Mouse (Mus musculus) c-Kit-positive CD71-positive TER-119-negative erythroid progenitor cells, embryonic 14.5 days (primary cell): Measurements from ENCODE around the gene Gstm5.
"Not testable (repeated sequence)": the region's sequence is repeated elsewhere in the genome, so short reads cannot be mapped to it uniquely, and the experiment has no call there.

Experiments
- DNase-seq: peaks from one replicate; pipeline ENCODE4 v3.0.0-alpha.2; 2013; ENCODE audit warnings: low read depth

The Gstm5 gene

GRCm38 (mm10) chr3:107873335-107874251 is 22.0 kb upstream of the Gstm5 start:
- no peak for DNase-seq

GRCm38 (mm10) chr3:107875231-107875630 is 20.4 kb upstream of the Gstm5 start:
- DNase-seq = no peak

GRCm38 (mm10) chr3:107877005-107877404 is 18.6 kb upstream of the Gstm5 start, which contains the start of gene Eps8l3:
TSS of gene Eps8l3 (plus strand) at chr3:107877229.
- DNase-seq = no peak

GRCm38 (mm10) chr3:107877747-107878736 is 17.6 kb upstream of the Gstm5 start:
- no peak for DNase-seq

- no peak for DNase-seq
Measured at GRCm38 (mm10) chr3:107887674-107888495, 7.7 kb upstream of the Gstm5 start.

- DNase-seq = not testable (repeated sequence)
Measured at GRCm38 (mm10) chr3:107889236-107889635, 6.4 kb upstream of the Gstm5 start.

- peak; percentile 40 for DNase-seq
Measured at GRCm38 (mm10) chr3:107895194-107895719, 364 bp upstream of the Gstm5 start.

GRCm38 (mm10) chr3:107898691-107899090 is 3.1 kb downstream of the Gstm5 start:
- no peak for DNase-seq

GRCm38 (mm10) chr3:107900955-107901673 is 5.5 kb downstream of the Gstm5 start:
- no peak for DNase-seq

- peak; percentile 20 for DNase-seq
Measured at GRCm38 (mm10) chr3:107905942-107906341, 10.3 kb downstream of the Gstm5 start.

- no peak for DNase-seq
Measured at GRCm38 (mm10) chr3:107916674-107917073, 21.1 kb downstream of the Gstm5 start.

GRCm38 (mm10) chr3:107917097-107917496 is 21.5 kb downstream of the Gstm5 start:
- no peak for DNase-seq

- peak; percentile 62 for DNase-seq
Measured at GRCm38 (mm10) chr3:107917783-107918408, 22.3 kb downstream of the Gstm5 start.

- no peak for DNase-seq
Measured at GRCm38 (mm10) chr3:107920348-107920747, 24.7 kb downstream of the Gstm5 start.

GRCm38 (mm10) chr3:107925335-107925734 is 29.7 kb downstream of the Gstm5 start:
- DNase-seq = no peak

GRCm38 (mm10) chr3:107927841-107928240 is 32.2 kb downstream of the Gstm5 start:
- DNase-seq = no peak

- no peak for DNase-seq
Measured at GRCm38 (mm10) chr3:107928691-107929090, 33.1 kb downstream of the Gstm5 start.

GRCm38 (mm10) chr3:107929243-107929642 is 33.6 kb downstream of the Gstm5 start:
- no peak for DNase-seq

- DNase-seq = no peak
Measured at GRCm38 (mm10) chr3:107929731-107930130, 34.1 kb downstream of the Gstm5 start.

GRCm38 (mm10) chr3:107931134-107931533 is 35.5 kb downstream of the Gstm5 start:
- DNase-seq = no peak
